Mouse (Mus musculus) liver, embryonic 12.5 days (tissue): ENCODE measurements at regions not wholly inside any gene's neighbourhood (a gene's known extent, or its start where the extent isn't known, plus 50 kb on each side); places are given as distances from the start of the nearest gene placed in this dataset.
A peak's percentile ranks its signal among the peaks of the same experiment; 100 is the strongest.

Experiments used
- ATAC-seq: fragments of 200-750 bp; cut with Nextera tagmentation; 2 replicates; pipeline ENCODE4 v1.8.0; 2017; ENCODE audit warnings: moderate number of reproducible peaks, mild to moderate bottlenecking, moderate library complexity
- H3K27ac ChIP-seq: fragments of 300-500 bp; sonication (generic); 2 replicates; pipeline ENCODE4 v1.5.1; 2016; ENCODE audit warnings: mild to moderate bottlenecking
- H3K27me3 ChIP-seq: fragments of 300-500 bp; sonication (generic); replicated peaks from 2 replicates; pipeline ENCODE4 v1.6.1; 2016; ENCODE audit warnings: mild to moderate bottlenecking, moderate library complexity
- H3K36me3 ChIP-seq: fragments of 300-500 bp; sonication (generic); 2 replicates; pipeline ENCODE4 v1.6.1; 2016; ENCODE audit warnings: mild to moderate bottlenecking, moderate library complexity
- H3K4me1 ChIP-seq: fragments of 300-500 bp; sonication (generic); 2 replicates; pipeline ENCODE4 v1.6.1; 2016
- H3K4me2 ChIP-seq: fragments of 300-500 bp; sonication (generic); 2 replicates; pipeline ENCODE4 v1.6.1; 2016; ENCODE audit warnings: mild to moderate bottlenecking, moderate library complexity
- H3K4me3 ChIP-seq: fragments of 300-500 bp; sonication (generic); 2 replicates; pipeline ENCODE4 v1.5.1; 2016; ENCODE audit warnings: mild to moderate bottlenecking, moderate library complexity
- H3K9ac ChIP-seq: fragments of 300-500 bp; sonication (generic); 2 replicates; pipeline ENCODE4 v1.6.1; 2016; ENCODE audit warnings: mild to moderate bottlenecking, moderate library complexity
- H3K9me3 ChIP-seq: fragments of 300-500 bp; sonication (generic); replicated peaks from 2 replicates; pipeline ENCODE4 v1.6.1; 2016; ENCODE audit warnings: mild to moderate bottlenecking, moderate library complexity
- whole genome bisulfite sequencing: fragments of 180-500 bp; shearing (Covaris S2); methylation state at CpG from one replicate; pipeline ENCODE4 v1.1.7; 2016; ENCODE audit not compliant: insufficient replicate concordance; 5-methylcytosine and 5-hydroxymethylcytosine counted together

DNA sequence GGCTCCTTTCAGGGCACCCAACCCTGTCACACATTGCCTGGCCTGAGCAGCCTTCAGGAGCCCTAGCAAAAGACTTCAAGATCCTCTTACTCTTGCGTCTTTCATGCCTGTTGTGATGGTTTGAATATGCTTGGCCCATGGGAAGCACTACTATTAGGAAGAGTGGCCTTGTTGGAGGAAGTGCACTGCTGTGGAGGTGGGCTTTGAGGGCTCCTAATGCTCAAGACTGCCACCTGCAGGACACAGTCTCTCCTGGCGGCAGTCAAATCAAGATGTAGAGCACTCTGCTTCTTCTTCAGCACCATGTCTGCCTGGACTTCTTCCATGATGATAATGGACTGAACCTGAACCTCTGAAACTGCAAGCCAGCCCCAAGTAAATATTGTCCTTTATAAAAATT lies 73.0 kb downstream of the Tsen15 start:
- Histone ChIP-seq H3K27ac (no peak overlapping the region), H3K4me3 (no peak overlapping the region), H3K4me2 (no peak overlapping the region), H3K27me3 (no peaks in the 10 kb centered on the region), H3K9me3 (no peaks in the 10 kb centered on the region), H3K9ac (no peak overlapping the region), H3K36me3 (no peaks in the 10 kb centered on the region), H3K4me1 (no peaks in the 10 kb centered on the region)
- WGBS, result 58% methylated on average over 2 of the region's 2 CpGs
- no peak for ATAC-seq

DNA sequence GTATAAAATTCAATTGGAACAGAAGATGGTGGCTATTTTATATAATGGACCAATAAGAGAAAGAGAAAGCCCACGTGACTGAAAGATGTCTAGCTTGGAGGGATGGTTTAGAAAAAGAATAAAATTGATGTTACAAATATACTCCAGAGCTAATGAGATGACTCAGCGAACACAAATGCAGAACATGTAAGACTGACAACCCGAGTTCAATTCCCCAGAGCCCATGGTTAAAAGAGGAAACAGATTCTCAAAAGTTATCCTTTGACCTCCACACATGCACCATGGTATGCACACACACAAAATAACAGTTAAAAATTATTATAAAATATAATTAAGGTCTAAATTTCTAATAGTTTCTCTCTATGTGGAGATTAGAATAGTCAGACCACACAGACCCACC lies 81.0 kb downstream of the Tsen15 start:
- no peak overlapping the region for H3K9ac ChIP-seq
- no peaks in the 10 kb centered on the region for H3K4me1 ChIP-seq
- no peaks in the 10 kb centered on the region for H3K36me3 ChIP-seq
- H3K27ac ChIP-seq, result no peak overlapping the region
- no peaks in the 10 kb centered on the region for H3K27me3 ChIP-seq
- no peak for ATAC-seq
- no peak overlapping the region for H3K4me2 ChIP-seq
- no peaks in the 10 kb centered on the region for H3K9me3 ChIP-seq
- H3K4me3 ChIP-seq, result no peak overlapping the region
- WGBS, result 48% methylated on average over 3 of the region's 3 CpGs

DNA sequence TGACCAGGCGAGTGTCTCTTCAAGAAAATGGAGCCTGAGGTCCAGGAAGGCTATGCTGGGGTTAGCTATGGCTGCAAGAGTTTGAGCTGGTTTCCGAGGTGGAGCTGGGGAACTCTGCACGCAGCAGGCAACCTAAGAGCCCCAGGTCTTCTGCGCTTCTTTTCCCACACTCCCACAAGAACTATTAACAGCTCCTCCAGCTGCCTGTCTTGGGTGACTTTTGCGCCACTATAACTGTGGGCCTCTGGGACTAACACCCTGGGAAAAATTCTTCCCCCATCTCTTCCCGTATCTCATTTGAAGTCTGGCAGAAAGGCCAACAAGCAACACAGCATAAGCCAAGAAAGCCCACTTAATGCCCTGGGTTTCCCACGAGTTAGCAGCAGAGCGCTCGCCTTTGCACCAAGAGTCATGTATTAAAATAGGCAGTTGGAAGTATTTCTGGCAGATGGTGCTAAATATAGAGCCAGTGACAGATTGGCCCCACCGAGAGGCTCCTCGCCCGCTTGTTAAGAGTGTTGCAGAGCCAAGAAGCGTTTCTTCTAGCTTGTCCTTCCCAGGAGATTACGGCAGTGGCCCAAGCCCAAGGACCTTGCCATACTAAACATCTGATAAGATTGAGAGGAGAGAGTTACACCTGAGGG lies 81.9 kb downstream of the Tsen15 start:
- no peaks in the 10 kb centered on the region for H3K4me1 ChIP-seq
- H3K4me3 ChIP-seq, result no peak overlapping the region
- no peaks in the 10 kb centered on the region for H3K27me3 ChIP-seq
- no peak overlapping the region for H3K27ac ChIP-seq
- no peaks in the 10 kb centered on the region for H3K9me3 ChIP-seq
- H3K9ac ChIP-seq, result no peak overlapping the region
- no peaks in the 10 kb centered on the region for H3K36me3 ChIP-seq
- WGBS, result 58% methylated on average over 14 of the region's 14 CpGs
- no peak overlapping the region for H3K4me2 ChIP-seq
- ATAC-seq, result no peak

DNA sequence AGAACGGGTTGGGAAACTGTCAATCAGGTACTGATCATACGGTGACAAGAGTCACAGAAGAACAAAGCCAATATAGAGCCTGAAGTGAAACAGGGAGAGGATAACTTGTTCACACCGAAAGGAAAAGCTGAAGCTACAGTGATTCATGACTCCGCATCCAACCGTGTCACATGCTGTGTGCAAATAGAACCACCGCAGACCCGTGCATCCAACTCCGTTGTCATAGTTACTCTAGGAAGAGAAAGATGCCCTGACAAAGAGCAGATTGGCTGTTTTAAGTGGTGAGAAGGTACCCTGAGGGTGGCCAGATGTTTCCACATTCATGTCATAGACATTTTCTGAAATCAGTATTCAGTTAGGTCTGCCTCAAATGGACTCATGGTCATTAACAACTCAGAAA lies 85.1 kb downstream of the Tsen15 start:
- Histone ChIP-seq H3K27ac (no peak overlapping the region), H3K9ac (no peak overlapping the region), H3K4me3 (no peak overlapping the region), H3K4me1 (no peaks in the 10 kb centered on the region), H3K27me3 (no peaks in the 10 kb centered on the region), H3K4me2 (no peak overlapping the region), H3K36me3 (no peaks in the 10 kb centered on the region), H3K9me3 (no peaks in the 10 kb centered on the region)
- no peak for ATAC-seq
- 78% methylated on average over 8 of the region's 8 CpGs for WGBS

DNA sequence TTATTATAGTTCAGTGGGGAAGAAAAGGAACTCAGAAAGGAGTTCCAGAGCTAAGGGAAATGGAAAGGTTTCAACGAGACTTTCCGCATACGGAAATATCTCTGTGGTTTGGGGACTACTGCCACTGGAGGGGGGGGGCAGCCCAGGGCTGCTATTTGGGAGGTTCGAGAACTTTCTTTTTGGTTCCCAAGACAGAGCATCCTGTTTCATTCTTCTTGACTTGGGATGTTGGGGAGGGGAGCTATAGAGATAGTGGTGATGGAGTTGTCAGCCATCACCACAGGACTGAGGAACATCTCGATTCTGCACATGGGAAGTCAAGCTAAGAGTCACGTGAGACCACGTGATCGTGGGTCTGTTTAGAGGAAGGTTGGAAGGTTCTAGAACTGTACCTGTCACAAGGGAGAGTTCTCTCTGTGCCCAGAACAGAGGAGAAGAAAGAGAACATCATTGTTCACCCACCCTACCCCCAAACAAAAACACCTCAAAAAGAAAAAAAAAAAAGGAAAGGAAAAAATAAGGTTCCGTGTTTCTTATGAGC lies 94.2 kb downstream of the Tsen15 start:
- no peaks in the 10 kb centered on the region for H3K27me3 ChIP-seq
- H3K4me1 ChIP-seq, result peaks cover 6% of the 10 kb centered on the region; the same call in 1 of the 2 replicates
- H3K9me3 ChIP-seq, result no peaks in the 10 kb centered on the region
- no peak overlapping the region for H3K9ac ChIP-seq
- no peaks in the 10 kb centered on the region for H3K36me3 ChIP-seq
- 43% methylated on average over 9 of the region's 9 CpGs for WGBS
- H3K4me3 ChIP-seq, result no peak overlapping the region
- no peak overlapping the region for H3K27ac ChIP-seq
- no peak overlapping the region for H3K4me2 ChIP-seq
- no peak for ATAC-seq

DNA sequence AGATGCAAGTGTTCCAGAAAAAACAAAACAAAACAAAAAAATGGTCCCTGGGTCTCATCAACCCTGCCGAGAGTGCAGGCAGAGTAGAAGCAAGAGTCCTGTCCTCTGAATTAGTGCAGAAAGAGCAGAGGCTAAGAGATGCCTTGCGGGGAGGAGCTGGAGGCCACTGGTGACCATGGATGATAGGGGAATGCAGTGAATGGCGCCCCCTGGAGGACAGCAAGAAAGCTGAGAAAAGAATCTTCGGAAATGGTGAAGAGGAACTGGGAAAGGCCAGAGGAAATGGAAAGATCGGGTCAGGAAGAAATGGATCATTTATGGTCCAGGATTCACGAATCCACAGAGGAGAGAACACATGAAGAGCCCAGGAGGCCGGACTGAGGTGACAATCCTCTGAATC lies 95.7 kb downstream of the Tsen15 start:
- H3K27ac ChIP-seq, result no peak overlapping the region
- H3K36me3 ChIP-seq, result no peaks in the 10 kb centered on the region
- peaks cover 9% of the 10 kb centered on the region; the same call in 1 of the 2 replicates for H3K4me1 ChIP-seq
- 23% methylated on average over 7 of the region's 7 CpGs for WGBS
- H3K9ac ChIP-seq, result no peak overlapping the region
- no peaks in the 10 kb centered on the region for H3K9me3 ChIP-seq
- no peaks in the 10 kb centered on the region for H3K27me3 ChIP-seq
- H3K4me2 ChIP-seq, result peak overlapping the region; percentile 30
- no peak for ATAC-seq
- H3K4me3 ChIP-seq, result no peak overlapping the region

DNA sequence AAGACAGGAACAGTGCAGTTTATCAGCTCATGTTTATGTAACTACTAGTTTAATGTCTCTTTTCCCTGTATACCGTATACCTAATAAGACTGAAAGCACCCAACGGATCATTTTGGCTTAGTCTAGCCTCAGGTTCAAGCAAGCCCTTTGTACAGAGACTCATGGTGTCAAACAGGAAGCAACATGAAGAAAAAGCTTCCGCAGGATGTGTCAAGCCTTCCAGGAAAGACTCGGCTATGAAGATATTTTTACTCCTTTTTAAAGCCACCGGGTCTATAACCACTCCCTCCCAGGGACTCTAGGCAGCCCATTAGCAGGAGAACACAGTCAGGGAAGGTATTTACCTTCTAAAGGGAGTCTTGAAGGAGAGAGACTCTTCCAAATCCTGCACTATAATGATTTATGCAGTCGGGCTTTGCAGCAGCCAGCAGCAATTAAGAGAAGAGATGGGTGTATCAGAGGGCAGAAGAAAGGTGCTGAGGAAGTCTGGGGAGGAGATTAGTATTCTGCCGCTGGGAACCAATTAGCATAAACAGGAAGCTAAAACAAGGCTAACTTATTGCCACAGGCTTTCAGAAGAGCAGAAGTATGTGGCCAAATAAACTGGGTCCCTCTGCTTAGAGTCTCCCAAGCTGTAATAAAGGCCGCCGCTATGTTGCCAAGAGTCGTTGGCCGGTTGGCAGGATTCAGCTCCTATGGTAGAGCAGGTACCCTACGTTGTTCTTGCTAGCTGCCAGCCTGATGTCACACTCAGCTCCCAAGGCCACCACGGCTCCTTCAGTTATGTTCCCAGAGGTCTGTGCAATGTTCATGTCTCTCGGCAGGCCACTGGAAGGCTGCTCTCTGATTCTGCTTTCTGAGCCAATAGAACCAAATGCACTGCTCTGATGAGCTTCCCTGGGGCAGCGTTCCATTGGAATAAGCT lies 98.7 kb downstream of the Tsen15 start:
- no peak overlapping the region for H3K9ac ChIP-seq
- no peaks in the 10 kb centered on the region for H3K9me3 ChIP-seq
- peak overlapping the region; percentile 24; the same call in 1 of the 2 replicates for H3K27ac ChIP-seq
- 30% methylated on average over 15 of the region's 15 CpGs for WGBS
- H3K4me2 ChIP-seq, result peak overlapping the region; percentile 1; the same call in 1 of the 2 replicates
- H3K4me1 ChIP-seq, result peaks cover 18% of the 10 kb centered on the region
- no peak for ATAC-seq
- H3K27me3 ChIP-seq, result no peaks in the 10 kb centered on the region
- no peaks in the 10 kb centered on the region for H3K36me3 ChIP-seq
- H3K4me3 ChIP-seq, result no peak overlapping the region

DNA sequence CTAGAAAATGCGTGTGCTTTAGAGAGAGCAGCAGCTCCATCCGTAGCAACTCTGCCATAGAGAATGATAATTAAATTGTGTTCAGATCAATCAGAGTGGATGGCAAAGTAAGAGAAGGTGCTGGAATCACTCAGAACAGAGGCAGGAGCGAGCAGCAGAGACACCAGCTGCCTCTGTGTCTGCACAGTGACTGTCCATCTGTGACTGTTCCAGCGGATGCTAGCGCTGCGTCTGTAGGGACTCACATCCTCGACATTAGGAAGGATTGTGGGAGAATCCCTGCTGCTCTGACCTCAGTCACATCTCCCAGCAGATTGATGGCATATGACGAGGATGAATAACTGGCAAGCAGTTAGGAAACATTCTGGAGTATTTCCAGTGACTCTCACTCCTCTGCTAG lies 99.8 kb downstream of the Tsen15 start:
- no peak overlapping the region for H3K9ac ChIP-seq
- H3K4me1 ChIP-seq, result peaks cover 18% of the 10 kb centered on the region
- H3K27me3 ChIP-seq, result no peaks in the 10 kb centered on the region
- no peak overlapping the region for H3K4me2 ChIP-seq
- H3K4me3 ChIP-seq, result no peak overlapping the region
- no peaks in the 10 kb centered on the region for H3K36me3 ChIP-seq
- H3K9me3 ChIP-seq, result no peaks in the 10 kb centered on the region
- no peak overlapping the region for H3K27ac ChIP-seq
- 73% methylated on average over 8 of the region's 8 CpGs for WGBS
- no peak for ATAC-seq

DNA sequence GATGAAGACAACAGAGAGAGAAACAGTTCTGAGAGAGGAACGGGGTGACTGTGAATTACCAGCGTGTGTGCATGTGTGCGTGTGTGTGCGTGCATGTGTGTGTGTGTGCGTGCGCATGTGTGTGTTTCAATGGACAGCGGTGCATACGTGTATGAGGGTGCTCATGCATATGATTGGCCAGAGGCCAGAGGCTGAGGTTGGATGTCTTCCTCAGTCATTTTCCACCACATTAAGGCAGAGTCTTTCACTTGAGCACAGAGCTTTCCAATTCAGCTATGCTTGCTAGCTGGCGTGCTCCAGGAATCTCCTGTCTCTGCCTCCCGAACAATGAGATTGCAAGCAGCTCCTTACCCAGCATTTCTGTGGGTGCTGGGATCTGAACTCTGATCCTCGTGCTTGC lies 104.4 kb downstream of the Tsen15 start:
- no peaks in the 10 kb centered on the region for H3K27me3 ChIP-seq
- H3K36me3 ChIP-seq, result no peaks in the 10 kb centered on the region
- H3K9ac ChIP-seq, result no peak overlapping the region
- no peaks in the 10 kb centered on the region for H3K9me3 ChIP-seq
- 87% methylated on average over 11 of the region's 11 CpGs for WGBS
- H3K27ac ChIP-seq, result no peak overlapping the region
- no peak for ATAC-seq
- H3K4me1 ChIP-seq, result peaks cover 12% of the 10 kb centered on the region
- no peak overlapping the region for H3K4me3 ChIP-seq
- H3K4me2 ChIP-seq, result no peak overlapping the region

DNA sequence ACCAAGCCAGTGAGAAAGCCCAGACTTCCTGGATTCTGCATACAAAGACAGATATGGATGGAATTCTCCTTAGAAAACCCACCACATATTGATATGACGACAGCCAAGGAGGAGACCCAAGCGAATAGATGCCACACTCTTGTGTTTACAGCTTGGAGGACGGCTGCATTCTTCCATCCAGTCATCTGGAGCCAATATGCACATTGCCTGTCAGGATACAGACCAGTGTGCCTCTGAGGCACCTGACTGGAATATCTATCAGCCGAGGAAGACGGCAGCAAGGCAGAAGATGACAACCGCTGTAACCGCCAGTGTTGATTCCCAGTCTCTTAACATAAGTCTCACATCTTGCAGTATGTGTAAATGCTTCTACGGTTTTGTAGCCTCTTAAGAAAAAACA lies 105.3 kb downstream of the Tsen15 start:
- Histone ChIP-seq H3K4me2 (no peak overlapping the region), H3K36me3 (no peaks in the 10 kb centered on the region), H3K27ac (no peak overlapping the region), H3K4me1 (peaks cover 9% of the 10 kb centered on the region), H3K4me3 (no peak overlapping the region), H3K9ac (no peak overlapping the region), H3K27me3 (no peaks in the 10 kb centered on the region), H3K9me3 (no peaks in the 10 kb centered on the region)
- ATAC-seq, result no peak
- 80% methylated on average over 8 of the region's 8 CpGs for WGBS

DNA sequence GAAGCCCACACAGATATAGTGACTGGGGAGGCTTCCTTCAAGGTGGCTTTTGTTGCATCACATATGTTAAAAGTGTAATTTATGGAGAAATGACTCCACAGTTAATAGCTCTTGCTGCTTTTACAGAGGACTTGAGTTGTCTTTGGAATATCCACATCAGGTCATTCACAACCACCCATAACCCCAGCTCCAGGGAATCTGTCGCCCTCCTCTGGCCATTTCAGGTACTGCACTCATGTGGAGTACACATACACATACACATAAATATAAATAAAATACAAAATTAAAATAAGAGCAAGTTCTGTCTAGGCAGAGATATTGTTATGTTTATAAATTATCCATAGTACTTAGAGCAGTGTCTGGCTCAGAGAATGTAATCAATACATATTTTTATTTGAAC lies 106.5 kb downstream of the Tsen15 start:
- Histone ChIP-seq H3K9ac (no peak overlapping the region), H3K27me3 (no peaks in the 10 kb centered on the region), H3K36me3 (no peaks in the 10 kb centered on the region), H3K4me1 (peaks cover 6% of the 10 kb centered on the region), H3K27ac (no peak overlapping the region), H3K9me3 (no peaks in the 10 kb centered on the region), H3K4me2 (no peak overlapping the region), H3K4me3 (no peak overlapping the region)
- no peak for ATAC-seq
- 26% methylated on average over 1 of the region's 1 CpGs for WGBS

DNA sequence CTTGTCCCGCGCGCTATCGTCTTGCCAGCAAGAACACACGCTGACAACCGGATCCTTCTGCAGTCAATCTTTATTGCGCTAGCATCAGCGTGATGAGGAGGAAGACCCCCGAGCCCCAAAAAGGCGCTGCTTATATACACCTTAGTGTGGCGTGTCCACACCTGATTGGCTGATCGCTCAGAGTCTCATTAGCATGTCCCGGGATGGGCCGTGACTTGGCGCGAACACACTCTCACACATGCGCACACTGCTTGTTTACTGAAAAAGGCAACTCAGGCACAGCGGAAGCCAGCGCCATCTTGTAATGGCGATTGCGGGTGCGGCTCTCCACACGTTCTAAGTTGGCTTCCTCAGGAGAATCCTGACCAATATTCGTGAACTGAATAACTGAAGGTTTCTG lies 111.5 kb downstream of the Tsen15 start:
- no peaks in the 10 kb centered on the region for H3K27me3 ChIP-seq
- H3K9ac ChIP-seq, result no peak overlapping the region
- no peak for ATAC-seq
- H3K4me1 ChIP-seq, result no peaks in the 10 kb centered on the region
- 87% methylated on average over 24 of the region's 24 CpGs for WGBS
- no peak overlapping the region for H3K27ac ChIP-seq
- no peaks in the 10 kb centered on the region for H3K36me3 ChIP-seq
- no peak overlapping the region for H3K4me3 ChIP-seq
- H3K9me3 ChIP-seq, result no peaks in the 10 kb centered on the region
- H3K4me2 ChIP-seq, result no peak overlapping the region
